Mouse (Mus musculus): ENCODE results near the gene Chrdl2.

DNA sequence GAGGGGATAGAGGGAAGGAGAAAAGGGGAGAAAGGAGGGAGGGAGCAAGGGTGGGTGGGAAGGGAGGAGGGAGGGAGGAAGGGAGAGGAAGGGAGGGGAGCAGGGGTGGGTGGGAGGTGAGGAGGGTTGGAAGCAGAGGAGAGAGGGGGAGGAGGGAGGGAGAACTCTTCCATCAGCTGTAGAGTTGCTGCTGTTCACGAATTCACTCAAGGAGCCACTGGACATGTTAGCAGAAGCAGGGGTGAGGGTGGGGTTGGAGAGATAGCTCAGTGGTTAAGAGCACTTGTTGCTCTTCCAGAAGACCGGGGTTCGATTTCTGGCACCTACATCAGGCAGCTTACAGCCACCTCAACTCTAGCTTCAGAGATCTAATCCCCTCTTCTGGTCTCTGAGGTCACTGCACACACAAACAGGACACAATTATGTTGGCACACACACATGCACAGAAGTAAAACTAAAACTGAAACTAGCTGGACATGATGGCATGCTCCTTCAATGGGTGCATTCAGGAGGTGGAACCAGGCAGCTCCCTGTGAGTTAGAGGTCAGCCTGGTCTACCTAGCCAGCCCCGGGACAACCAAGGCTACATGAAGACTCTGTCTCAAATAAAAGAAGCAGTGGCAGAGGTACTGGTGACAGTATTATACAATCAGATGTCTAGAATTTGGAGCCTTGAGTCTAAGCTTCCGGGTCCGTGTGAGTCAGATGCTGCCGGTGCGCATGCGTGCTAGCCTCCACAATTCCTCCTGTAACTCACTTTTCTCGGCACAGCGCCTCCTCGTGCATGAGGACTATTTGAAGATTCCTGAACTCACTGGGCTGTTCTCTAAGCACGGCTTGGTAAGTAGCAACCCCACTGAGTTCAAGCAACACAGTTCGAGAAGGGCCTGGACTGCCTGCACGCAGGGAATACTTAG is 15.9 kb upstream of the Chrdl2 start:
- TF ChIP-seq CTCF (IDR thresholded peaks at IDR 0.05; ENCODE audit: insufficient read depth, low read depth, low read length) (no peak), POLR2A (IDR thresholded peaks at IDR 0.05; ENCODE audit: insufficient read depth, low read depth, low read length) (no peak)
